Mouse (Mus musculus) ES-Bruce4 (cell line): ENCODE data around the gene Slc11a1.

Source experiments
- CTCF ChIP-seq: IDR thresholded peaks from one replicate; pipeline ENCODE4 v1.8.1; 2011; ENCODE audit warnings: low read depth, low read length
- EP300 ChIP-seq: IDR thresholded peaks from 2 replicates; pipeline ENCODE4 v1.6.1; 2011; ENCODE audit warnings: low read depth, low read length; ENCODE audit not compliant: insufficient read depth
- POLR2A ChIP-seq: IDR thresholded peaks from one replicate; pipeline ENCODE4 v1.8.1; 2011; ENCODE audit warnings: low read length; ENCODE audit not compliant: insufficient read depth

- TF ChIP-seq CTCF: no peak
- TF ChIP-seq EP300: no peak
- TF ChIP-seq POLR2A: no peak
These were observed 43.9 kb downstream of the Slc11a1 start for GRCm38 (mm10) chr1:74418747-74419439.
